Mouse (Mus musculus) megakaryocyte, embryonic 14.5 days (primary cell): ENCODE measurements at regions not wholly inside any gene's neighbourhood (a gene's known extent, or its start where the extent isn't known, plus 50 kb on each side); places are given as distances from the start of the nearest gene placed in this dataset.

ENCODE experiments used
- H3K27me3 ChIP-seq: replicated peaks from 2 replicates; pipeline ENCODE3; 2012; ENCODE audit warnings: inconsistent platforms
- H3K36me3 ChIP-seq: replicated peaks from 2 replicates; pipeline ENCODE3; 2012; ENCODE audit warnings: low read length, inconsistent platforms, mixed read lengths
- H3K4me1 ChIP-seq: 2 replicates; pipeline ENCODE4 v1.6.1; 2012; ENCODE audit warnings: inconsistent platforms
- H3K4me3 ChIP-seq: replicated peaks from 2 replicates; pipeline ENCODE3; 2012; ENCODE audit warnings: moderate library complexity, mild to moderate bottlenecking, inconsistent platforms
- H3K9me3 ChIP-seq: 2 replicates; pipeline ENCODE4 v1.6.1; 2012; ENCODE audit warnings: inconsistent platforms
- FLI1 ChIP-seq: IDR thresholded peaks from 2 replicates; pipeline ENCODE4 v1.6.1; 2012; ENCODE audit warnings: low read length, inconsistent platforms, mixed read lengths
- GATA1 ChIP-seq: IDR thresholded peaks from 3 replicates; pipeline ENCODE4 v1.6.1; 2012; ENCODE audit warnings: mixed read lengths, low read length, inconsistent platforms, borderline replicate concordance

- Histone ChIP-seq H3K36me3 (no peaks in the 10 kb centered on the region), H3K9me3 (no peaks in the 10 kb centered on the region), H3K4me3 (no peak overlapping the region), H3K27me3 (no peaks in the 10 kb centered on the region), H3K4me1 (no peaks in the 10 kb centered on the region)
- no peak for TF ChIP-seq FLI1
- TF ChIP-seq GATA1: no peak
Measured at GRCm38 (mm10) chr16:78156876-78157232, 144.4 kb upstream of the Cxadr start.

- H3K27me3 ChIP-seq: no peaks in the 10 kb centered on the region
- no peak overlapping the region for H3K4me3 ChIP-seq
- H3K36me3 ChIP-seq: no peaks in the 10 kb centered on the region
- H3K9me3 ChIP-seq: no peaks in the 10 kb centered on the region
- TF ChIP-seq FLI1 (no peak), GATA1 (no peak)
- no peaks in the 10 kb centered on the region for H3K4me1 ChIP-seq
Measured at GRCm38 (mm10) chr16:78156138-78156875, 145.0 kb upstream of the Cxadr start.

GRCm38 (mm10) chr16:78153899-78154605 lies 147.2 kb upstream of the Cxadr start:
- Histone ChIP-seq H3K27me3 (no peaks in the 10 kb centered on the region), H3K4me1 (no peaks in the 10 kb centered on the region), H3K9me3 (no peaks in the 10 kb centered on the region), H3K36me3 (no peaks in the 10 kb centered on the region), H3K4me3 (no peak overlapping the region)
- TF ChIP-seq FLI1: no peak
- no peak for TF ChIP-seq GATA1

- no peaks in the 10 kb centered on the region for H3K36me3 ChIP-seq
- no peaks in the 10 kb centered on the region for H3K27me3 ChIP-seq
- H3K9me3 ChIP-seq: no peaks in the 10 kb centered on the region
- H3K4me1 ChIP-seq: no peaks in the 10 kb centered on the region
- no peak overlapping the region for H3K4me3 ChIP-seq
- TF ChIP-seq GATA1 (no peak), FLI1 (no peak)
Measured at GRCm38 (mm10) chr16:78144146-78144545, 157.1 kb upstream of the Cxadr start.

GRCm38 (mm10) chr16:78135501-78135900 lies 165.8 kb upstream of the Cxadr start:
- no peaks in the 10 kb centered on the region for H3K4me1 ChIP-seq
- no peak overlapping the region for H3K4me3 ChIP-seq
- H3K36me3 ChIP-seq: no peaks in the 10 kb centered on the region
- H3K9me3 ChIP-seq: no peaks in the 10 kb centered on the region
- no peaks in the 10 kb centered on the region for H3K27me3 ChIP-seq
- TF ChIP-seq GATA1: no peak
- no peak for TF ChIP-seq FLI1

- Histone ChIP-seq H3K4me1 (no peaks in the 10 kb centered on the region), H3K4me3 (no peak overlapping the region), H3K36me3 (no peaks in the 10 kb centered on the region), H3K9me3 (no peaks in the 10 kb centered on the region), H3K27me3 (no peaks in the 10 kb centered on the region)
- TF ChIP-seq FLI1 (no peak), GATA1 (no peak)
Measured at GRCm38 (mm10) chr16:78134531-78134930, 166.8 kb upstream of the Cxadr start.

- H3K4me3 ChIP-seq: no peak overlapping the region
- H3K36me3 ChIP-seq: no peaks in the 10 kb centered on the region
- H3K9me3 ChIP-seq: peaks cover 16% of the 10 kb centered on the region
- TF ChIP-seq FLI1 (no peak), GATA1 (no peak)
- no peaks in the 10 kb centered on the region for H3K4me1 ChIP-seq
- H3K27me3 ChIP-seq: no peaks in the 10 kb centered on the region
Measured at GRCm38 (mm10) chr16:78121668-78122067, 179.6 kb upstream of the Cxadr start.

GRCm38 (mm10) chr16:78120346-78120899 lies 180.9 kb upstream of the Cxadr start:
- Histone ChIP-seq H3K36me3 (no peaks in the 10 kb centered on the region), H3K4me1 (no peaks in the 10 kb centered on the region), H3K9me3 (peaks cover 16% of the 10 kb centered on the region), H3K4me3 (no peak overlapping the region), H3K27me3 (no peaks in the 10 kb centered on the region)
- no peak for TF ChIP-seq GATA1
- no peak for TF ChIP-seq FLI1

- Histone ChIP-seq H3K4me3 (no peak overlapping the region), H3K27me3 (no peaks in the 10 kb centered on the region), H3K9me3 (peaks cover 6% of the 10 kb centered on the region; the same call in 1 of the 2 replicates), H3K36me3 (no peaks in the 10 kb centered on the region), H3K4me1 (no peaks in the 10 kb centered on the region)
- TF ChIP-seq GATA1 (no peak), FLI1 (no peak)
Measured at GRCm38 (mm10) chr16:78104246-78104645, 197.0 kb upstream of the Cxadr start.

GRCm38 (mm10) chr16:78101415-78102326 lies 199.6 kb upstream of the Cxadr start:
- no peak for TF ChIP-seq GATA1
- no peak for TF ChIP-seq FLI1
- no peaks in the 10 kb centered on the region for H3K27me3 ChIP-seq
- peaks cover 6% of the 10 kb centered on the region; the same call in 1 of the 2 replicates for H3K9me3 ChIP-seq
- H3K36me3 ChIP-seq: no peaks in the 10 kb centered on the region
- H3K4me3 ChIP-seq: no peak overlapping the region
- H3K4me1 ChIP-seq: no peaks in the 10 kb centered on the region
